Mouse (Mus musculus) embryo, embryonic 11 days (tissue): ENCODE data around the gene Tada3.

Source experiments
- DNase-seq: peaks from one replicate; pipeline ENCODE4 v3.0.0-alpha.2; 2015

Tada3 gene

DNA sequence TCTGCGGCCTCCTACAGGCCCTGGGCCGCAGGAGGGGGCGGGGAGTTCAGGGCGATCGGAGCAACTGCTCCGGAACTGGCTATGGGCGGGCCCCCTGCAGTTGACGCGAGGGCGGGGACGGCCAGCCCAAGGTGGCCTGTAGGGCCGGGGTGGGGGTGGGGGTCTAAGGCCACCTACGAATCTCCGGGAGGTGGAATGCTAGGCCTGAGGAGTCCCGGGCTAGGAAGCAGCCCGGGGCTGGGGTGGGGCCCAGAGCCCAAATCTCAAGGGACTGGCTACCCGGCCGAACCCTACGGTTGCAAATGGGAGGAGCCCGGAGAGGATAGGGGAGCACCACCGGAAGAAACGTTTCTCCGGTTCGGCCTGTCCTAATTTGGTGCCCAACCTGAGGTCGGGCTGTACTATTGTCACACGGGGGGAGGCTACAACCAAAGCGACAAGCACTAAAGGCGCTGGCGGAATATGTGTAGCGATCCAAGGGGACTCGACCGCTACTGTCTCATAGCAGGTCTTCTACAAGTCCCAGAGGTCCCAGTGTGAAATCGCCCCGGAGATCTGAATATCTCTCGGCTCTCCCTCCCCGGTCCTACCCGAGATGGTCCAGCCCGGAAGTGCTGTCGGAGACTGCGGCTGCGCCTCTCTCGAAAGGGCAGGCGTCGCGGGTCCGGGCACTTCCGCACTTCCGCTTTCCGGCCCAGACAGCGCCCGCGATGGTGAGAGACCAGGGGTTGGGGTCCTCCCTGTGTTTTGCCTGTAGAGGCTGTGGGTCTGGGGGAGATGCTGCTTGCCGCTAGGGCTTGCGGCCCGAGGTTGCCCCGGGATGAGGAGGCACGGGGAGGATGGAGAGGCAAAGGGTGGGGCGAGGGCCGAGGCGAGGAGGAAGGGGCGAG lies at the start of gene Tada3, which contains the start of gene Arpc4:
Tada3 (minus strand) TSS at position 388 of the 890 bp plus-strand sequence.
Arpc4 (plus strand) TSS at position 620 of the 890 bp plus-strand sequence.
- peak; percentile 96 for DNase-seq

DNA sequence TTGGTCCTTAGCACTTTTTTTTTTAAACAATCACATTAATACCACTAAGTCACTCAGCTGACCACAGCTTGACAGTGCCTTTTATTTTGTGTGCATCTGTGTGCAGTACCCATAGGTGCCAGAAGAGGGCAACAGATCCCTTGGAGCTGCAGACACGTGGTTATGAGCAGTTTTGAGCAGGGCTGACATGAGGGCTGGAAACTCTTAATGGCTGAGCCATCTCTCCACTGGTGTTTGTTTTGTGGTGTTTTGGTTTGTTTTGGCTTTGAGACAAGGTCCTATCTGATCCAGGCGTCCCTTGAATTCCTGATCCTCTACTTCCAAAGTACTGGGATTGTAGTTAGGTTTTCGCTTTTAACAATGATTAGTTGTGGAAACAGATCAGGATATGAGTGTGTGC lies 49.7 kb upstream of the Tada3 start:
- peak; percentile 49 for DNase-seq

DNA sequence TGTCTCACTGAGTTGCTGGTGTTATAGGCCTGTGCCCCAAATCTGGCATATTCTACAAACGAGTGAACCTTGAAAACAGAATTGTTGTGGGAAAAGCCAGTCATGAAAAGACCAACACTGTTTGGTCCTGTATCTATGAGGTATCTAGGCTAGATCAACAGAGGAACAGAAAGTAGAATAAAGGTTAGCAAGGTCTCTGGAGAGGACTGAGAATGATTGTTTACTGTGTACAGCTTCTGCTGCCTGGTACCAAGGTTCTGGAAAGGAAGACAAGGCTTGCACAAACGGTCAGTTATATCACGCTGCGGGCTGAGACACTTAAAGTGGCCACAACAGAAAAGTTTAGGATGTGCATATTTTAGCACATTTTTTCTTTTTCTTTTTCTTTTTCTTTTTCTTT lies 49.0 kb upstream of the Tada3 start:
- no peak for DNase-seq

DNA sequence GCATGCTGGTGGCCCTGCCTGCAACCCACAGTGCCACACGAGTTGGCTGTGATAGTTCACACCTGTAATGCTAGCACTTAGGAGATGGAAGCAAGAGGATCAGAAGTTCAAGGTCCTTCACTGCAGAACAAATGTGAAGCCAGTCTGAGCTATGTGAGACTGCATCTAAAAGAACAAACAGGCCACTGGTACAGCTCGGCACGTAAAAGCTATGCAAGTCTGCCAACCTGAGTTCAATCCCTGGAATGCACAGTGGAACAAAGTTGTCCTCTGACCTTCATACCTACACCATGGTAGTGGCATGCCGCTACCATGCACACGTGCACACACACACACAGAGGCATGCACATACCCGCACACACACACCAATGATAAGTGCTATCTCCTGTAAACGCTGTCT lies 46.5 kb upstream of the Tada3 start:
- no peak for DNase-seq

DNA sequence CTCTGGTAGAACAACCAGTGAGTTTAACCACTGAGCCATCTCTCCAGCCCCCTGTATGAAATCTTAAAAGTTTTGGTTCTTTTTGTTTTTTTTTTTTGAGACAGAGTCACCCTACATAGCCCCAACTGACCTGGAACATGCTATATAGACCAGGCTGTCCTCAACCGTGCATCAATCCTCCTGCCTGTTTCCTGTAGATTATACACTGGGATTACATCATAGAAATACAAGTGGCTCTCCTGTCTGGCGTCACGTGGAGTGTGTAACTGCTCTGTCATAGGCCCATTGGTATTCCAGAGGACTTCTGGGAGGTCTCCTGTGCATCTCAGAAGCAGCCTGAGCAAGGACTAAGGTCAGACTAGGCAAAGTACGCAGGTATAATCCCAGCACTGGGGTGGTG lies 45.3 kb upstream of the Tada3 start:
- no peak for DNase-seq

DNA sequence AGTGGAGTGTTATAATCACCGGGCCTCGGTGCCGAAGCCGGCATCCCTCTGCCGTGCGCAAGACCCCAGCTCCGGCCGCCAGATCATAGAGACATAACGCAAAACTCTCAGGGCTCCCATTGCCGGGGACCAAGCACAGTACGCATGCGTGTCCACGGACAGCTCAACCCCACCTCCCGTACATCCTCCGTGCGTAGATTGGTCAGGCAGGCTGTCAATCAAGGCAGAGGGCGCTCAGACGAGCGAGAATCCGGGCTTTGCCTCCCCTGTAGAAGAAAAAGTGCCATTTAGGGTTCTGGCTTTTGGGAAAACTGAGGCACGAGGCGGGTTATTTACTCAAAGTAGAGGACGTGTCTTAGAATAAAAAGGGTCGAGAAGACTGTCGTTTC lies 41.5 kb upstream of the Tada3 start, which contains the start of gene Rpusd3:
Rpusd3 (minus strand) TSS at position 142 of the 389 bp plus-strand sequence.
- DNase-seq, result peak; percentile 99

DNA sequence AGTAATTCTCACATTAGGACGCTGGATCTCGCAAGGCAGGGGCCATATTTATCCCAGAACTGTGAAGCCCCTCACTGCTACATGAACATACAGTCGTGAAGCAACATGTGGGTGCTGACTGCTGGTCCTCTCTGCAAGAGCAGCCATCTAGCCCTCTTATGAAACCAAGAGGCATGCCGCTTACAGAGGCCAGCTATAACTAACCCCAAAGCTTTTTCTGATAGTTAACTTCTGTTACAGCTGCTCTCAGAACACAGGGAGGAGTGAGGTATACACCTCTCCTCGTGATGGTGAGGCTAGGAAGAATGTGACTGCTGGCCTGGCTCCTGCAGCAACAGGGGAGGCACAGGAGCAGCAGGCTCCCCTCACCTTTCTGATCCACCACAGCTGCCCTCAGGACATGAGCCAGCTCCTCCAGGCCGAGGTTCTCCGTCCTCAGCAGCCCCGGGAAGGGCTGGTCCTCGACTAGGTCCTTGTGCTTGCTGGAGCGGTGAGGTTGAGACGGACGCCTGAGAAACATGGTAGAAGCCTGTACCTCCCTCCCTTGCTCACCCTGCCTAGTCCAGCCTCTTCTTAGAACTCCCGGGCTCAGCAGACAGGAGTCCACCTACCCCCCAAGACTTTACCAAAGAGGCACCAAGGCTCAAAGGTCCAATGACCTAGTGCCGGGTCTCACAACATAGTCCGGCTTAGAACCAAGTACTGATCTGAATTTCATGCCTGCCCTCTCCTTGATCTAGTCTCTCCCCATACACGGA lies 40.9 kb upstream of the Tada3 start:
- DNase-seq, result peak; percentile 17

DNA sequence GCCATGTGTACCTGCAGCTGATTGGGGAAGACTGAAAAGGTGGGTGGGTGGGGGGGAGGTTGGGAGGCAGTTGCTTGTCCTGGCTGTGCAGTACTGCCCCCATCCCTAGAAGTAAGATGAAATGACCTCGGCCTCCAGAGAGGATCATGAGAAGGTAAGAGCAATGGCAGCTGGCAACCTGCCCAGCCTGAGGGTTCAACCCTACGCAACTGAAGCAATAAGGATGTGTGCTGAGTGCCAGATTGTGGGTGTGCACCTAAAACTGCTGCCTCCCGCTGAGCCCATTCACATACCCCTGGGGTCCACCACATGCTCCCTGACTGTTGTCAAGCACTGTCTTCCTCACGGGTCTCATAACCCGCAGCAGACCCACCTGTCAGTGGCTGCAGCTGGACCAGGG lies 38.7 kb upstream of the Tada3 start:
- no peak for DNase-seq

DNA sequence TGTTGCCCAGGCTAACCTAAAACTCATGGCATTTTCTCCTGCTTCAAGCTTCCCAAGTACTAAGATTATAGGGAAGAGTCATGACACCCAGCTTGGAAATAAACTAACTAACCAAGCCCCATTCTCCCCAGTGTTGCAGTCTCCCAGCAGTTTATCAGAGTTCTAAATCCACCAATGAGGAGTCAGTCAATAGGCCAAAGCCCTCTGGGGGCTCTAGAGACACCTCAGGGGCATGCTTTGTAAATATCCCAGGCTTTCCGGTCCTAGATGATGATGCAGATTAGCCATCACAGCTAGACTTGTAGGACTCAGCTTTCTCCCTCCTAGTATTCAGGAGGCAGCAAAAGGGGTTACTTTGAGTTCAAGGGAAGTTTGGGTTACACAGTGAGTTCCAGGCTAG lies 32.3 kb upstream of the Tada3 start:
- DNase-seq, result no peak

DNA sequence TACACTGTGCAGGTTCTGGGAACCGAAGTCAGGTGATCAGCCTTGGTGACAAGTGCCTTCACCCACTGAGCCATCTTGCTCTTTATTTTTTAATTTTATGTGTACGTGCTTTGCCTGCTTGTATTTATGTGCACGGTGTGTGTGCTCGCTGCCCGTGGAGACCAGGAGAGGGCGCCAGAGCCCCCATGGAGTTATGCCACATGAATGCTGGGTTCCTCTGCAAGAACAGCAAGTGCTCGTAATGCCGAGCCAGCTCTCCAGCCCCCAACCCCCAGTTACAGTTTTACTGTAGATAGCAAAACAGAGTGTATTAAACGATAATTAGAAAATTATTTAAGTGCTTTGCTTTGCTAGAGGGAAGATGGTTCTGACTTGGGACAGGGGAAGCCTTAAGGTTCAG lies 29.0 kb upstream of the Tada3 start:
- DNase-seq, result peak; percentile 14

DNA sequence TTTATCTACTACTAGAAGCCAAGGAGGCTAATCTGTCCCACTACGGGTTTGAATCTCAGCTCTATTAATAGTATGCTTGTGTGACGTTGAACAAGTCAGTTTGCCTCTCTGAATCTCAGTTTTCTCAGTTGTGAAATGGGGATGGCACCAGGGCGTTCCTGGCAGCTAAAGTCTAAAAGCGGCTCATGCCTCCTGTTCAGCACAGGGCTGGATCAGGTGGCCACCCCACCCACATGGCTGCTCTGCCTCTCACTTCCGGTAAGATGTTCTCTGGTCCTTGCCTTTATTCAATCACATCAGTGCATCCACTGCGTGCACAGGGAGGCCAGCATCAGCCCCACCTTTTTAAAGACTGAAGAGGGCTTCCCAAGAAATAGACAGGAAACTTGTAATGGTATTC lies 27.8 kb upstream of the Tada3 start:
- no peak for DNase-seq

DNA sequence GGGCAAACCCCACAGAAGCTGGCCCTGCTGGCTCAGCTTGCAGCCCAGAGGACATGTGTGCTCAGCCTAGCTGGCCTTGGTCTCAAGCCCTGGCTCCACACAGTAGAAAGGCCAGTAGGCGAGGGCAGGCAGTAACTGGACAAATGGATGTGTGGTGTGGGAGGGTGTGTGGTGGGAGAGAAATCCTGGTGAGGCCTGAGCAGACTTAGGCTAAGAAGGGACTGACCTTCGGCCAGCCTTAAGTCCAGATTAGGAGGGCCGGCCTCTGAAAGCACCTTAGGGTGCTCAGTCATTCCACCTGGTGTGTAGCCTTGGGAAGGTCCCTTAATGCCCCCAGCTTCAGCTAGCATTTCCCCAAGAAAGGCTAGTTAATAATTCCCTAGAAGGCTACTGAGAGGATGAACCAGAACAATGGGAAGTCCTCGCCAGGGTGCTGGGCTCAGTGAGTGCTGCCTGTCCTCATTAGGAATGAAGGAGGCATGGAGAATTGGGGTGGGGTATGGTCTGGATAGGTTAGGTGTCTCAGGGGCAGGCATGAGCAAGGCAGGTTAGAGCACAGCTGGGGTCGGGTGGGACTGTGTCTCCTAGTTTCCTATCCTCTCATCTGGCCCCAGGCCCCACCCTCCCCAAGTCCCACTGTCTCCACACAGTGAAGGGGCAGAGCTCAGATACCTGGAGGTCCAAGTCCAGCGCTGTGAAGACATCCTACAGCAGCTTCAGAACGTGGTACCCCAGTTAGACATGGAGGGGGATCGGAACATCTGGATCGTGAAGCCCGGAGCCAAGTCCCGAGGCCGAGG lies 27.2 kb upstream of the Tada3 start:
- DNase-seq, result no peak

DNA sequence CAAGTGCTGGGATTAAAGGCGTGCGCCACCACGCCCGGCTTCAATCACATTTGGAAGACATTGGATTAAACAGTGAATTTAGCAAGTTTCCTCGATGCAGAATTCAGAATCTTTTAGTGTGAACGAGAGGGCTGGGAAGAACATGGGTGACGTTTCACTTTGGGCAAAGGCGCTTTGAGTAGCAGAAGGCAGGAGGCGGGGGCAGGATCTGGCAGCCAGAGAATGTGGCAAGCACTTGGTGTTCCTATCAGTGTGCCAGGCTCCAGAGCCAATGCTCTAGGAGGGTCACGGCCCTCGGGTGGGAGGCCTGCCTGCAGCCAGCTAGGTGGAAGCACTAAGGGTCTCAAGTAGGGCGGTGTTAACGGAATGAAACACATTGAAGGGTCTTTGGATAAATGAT lies 24.4 kb upstream of the Tada3 start:
- DNase-seq, result no peak

DNA sequence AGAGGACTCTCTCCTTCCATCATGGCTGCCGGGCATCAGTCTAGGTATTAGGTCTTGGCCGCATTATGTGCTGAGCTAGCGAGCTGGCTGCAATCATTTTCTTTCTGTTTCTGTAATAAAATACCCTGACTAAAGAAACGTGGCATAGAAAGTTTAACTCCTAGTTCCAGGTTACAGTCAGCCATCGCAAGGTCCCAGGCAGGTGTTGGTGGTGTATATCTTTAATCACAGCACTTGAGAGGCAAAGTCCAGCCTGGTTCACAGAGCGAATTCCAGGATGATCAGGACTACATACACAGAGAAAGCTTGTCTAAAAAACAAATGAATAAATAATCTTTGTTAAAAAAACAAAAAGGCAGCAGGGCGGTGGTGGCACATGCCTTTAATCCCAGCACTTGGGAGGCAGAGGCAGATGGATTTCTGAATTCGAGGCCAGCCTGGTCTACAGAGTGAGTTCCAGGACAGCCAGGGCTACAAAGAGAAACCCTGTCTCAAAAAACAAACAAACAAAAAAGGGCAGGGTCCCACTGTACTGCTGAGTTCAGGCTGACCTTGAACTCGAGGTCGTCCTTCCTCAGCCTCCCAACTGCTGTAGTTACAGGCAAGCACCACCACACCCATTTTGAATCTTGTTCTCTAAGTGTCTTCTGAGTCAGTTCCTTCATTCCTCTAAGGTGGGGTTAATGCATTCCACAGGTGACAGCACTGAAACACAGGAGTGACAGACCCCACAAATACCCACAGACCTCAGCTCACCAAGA lies 18.8 kb upstream of the Tada3 start:
- DNase-seq, result no peak

DNA sequence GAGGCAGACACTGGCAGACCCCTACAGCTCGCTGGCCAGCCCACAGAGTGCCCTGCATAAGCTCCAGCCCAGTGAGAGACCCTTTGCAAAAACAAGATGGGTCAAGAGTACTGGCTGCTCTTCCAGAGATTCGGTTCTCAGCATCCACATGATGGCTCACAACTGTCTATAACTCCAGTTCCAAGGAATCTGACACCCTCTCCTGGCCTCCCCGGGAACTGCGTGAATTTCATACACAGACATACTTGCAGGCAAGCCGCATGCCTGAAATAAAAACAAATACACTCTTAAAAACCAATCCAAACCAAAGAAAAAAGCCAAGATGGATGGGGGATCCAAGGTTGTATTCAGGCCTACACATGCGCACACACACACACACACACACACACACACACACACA lies 17.8 kb upstream of the Tada3 start:
- no peak for DNase-seq

DNA sequence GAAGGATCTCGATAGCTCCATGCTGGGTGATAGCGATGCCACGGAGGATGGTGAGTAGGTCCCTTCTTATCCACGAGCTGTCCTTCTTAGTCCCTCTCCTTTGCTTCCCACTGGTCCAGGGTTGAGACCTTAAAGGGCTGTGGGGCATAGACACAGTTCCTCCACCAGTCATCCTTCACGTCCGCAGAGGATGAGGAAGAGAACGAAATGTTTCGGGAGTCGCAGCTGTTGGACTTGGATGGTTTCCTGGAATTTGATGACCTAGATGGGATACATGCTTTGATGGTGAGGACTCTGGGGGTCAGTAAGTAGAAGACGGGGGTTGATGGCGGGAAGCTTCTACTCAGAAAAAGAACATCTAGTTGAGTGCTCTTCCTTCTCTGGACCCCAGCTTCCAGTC lies 17.1 kb upstream of the Tada3 start:
- no peak for DNase-seq

DNA sequence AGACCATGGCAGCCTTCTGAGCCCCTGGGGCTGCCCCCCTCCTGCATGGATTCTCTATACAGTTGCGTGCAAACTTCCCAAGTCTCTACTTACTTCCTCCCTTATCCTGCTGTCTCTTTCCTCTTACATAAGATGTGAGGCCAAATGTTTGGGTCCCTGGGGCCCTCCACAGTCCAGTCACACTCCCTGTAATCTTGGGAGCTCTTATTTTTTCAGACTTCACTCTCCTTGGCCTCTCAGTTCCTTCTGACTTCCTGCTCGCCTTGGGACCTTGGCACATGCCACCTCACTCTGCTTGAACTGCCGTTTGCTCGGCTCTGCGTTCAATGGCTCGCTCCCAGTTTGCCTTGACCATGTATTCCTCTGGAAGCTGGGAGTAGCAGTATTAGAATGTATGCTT lies 16.3 kb upstream of the Tada3 start:
- no peak for DNase-seq

DNA sequence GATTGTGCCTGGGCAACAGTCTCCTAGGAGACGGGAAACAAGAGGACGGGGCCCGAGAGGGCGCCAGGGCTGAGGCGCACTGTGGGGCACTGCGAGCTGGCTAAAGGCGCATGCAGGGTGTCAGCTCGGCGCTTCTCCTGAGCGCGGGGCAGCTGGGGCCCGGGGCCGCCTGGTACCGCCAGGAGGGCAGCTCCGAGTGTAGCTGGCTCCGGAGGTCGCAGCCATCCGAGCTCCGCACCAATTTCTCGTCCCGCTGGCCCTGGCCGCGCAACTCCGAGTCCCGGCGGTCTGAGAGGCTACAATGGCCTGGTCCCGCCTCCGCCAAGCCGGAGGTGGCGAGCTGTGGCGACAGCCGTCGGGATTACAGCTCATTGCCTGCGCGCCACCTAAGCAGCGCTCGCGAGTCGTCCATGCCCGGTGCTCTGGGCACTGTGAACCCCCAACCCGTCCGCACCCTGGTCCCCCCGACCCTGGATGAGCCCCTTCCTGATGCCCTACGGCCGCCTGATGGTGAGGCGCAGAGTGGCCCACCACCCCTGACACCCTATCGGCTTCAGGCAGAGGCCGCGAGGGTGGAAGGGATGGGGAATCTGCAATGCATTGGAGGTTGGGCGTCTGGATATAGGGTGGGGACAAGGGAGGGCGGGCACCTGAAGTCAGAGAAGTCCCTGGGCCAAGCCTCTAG lies 14.8 kb upstream of the Tada3 start:
- DNase-seq, result peak; percentile 84

DNA sequence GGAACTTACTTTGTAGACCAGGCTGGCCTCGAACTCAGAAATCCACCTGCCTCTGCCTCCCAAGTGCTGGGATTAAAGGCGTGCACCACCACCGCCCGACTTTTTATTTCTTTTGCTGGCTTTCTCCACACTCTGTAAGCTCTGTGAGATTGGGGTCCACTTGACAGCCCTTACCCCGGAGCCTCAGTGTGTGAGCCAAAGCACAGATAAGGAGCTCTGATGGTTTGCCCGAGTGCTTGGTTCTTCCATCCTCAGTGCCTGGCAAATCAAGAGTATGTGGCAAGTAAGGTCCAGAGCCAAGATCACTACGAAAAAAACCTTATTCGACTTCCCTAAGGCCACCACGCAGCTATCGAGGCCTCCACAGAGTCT lies 14.3 kb upstream of the Tada3 start:
- DNase-seq, result no peak

DNA sequence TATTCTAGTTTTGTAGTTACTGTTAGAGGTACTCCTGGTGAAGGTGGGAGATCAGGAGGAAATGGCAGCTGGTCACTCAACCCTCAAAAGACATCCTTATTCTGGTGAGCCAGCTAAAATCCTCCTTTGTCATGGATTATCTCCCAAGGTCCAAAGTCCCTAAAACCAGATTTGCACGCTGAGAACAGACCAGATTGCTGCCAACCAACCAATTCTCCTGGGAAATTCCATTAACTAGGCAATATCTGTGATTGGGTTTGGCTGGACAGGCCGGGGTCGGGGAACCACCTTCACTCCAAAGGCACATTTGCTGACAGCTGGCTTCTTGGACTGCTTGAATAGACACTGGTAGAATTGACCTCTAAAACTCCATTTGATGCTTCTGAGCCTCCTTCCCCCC lies 13.0 kb upstream of the Tada3 start:
- no peak for DNase-seq

DNA sequence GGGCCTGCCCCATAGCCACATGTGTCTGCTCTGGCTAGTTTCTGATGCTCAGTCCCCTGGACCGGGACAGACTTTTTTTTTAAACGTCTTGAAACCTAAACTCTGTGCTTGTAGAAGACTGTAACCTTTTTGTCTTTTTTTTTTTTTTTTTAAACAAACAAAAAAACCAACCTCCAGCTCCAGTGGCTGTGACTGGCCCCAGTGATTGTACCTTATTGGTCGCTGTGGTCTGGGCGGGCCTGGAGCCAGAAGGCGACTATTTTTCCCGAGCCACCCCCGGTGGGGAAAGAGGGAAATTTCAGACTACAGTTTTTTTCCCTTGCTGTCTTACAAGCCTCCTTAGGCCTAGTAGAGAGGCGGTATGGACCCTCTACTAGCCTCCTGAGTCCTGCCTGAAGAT lies 11.3 kb upstream of the Tada3 start, which contains the start of gene Ttll3:
Ttll3 (plus strand) TSS at position 301 of the 400 bp plus-strand sequence.
- DNase-seq, result no peak

DNA sequence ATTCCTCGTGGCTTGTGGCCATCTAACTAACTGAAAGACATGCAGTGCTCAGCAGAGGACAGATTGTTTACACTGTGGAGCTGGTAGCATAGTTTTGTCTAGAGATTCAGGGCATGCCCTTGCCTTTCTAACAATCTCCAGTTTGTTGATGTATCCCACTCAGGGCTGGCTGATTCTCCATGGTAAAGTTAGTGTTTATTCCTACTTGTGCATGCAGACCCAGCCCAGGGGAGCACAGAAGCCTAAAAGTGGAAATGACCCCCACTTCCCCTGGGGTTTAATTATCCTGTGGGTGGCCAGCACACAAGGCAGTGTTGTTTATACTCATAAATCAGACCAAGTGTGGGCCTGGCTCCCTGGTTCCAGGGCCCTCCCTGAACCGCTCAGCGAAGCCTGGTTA lies 8.3 kb upstream of the Tada3 start:
- DNase-seq, result no peak
